Mouse (Mus musculus): ENCODE measurements at regions not wholly inside any gene's neighbourhood (a gene's known extent, or its start where the extent isn't known, plus 50 kb on each side); places are given as distances from the start of the nearest gene placed in this dataset.

- TF ChIP-seq ZC3H11A (IDR thresholded peaks at IDR 0.05; ENCODE audit: borderline replicate concordance, low read depth, low read length), result no peak
- TF ChIP-seq ZNF384 (IDR thresholded peaks at IDR 0.05; ENCODE audit: low read depth, low read length), result no peak
Measured at GRCm38 (mm10) chr14:87669496-87669895, 253.1 kb downstream of the Tdrd3 start.
